Mouse (Mus musculus) heart, embryonic 11.5 days (tissue): Measurements from ENCODE around the gene Tbxa2r. TPM values are rescaled to one million over a fixed set of nuclear protein-coding genes. Genes with fewer than 3 reads are reported as not detected.

Source experiments
- ATAC-seq: fragments of 200-750 bp; cut with Nextera tagmentation; replicated peaks from 2 replicates; pipeline ENCODE4 v1.8.0; 2017; ENCODE audit warnings: moderate library complexity; ENCODE audit not compliant: insufficient number of reproducible peaks, low FRiP score, low TSS enrichment
- H3K27ac ChIP-seq: fragments of 300-500 bp; sonication (generic); 2 replicates; pipeline ENCODE4 v1.5.1; 2014; ENCODE audit warnings: mild to moderate bottlenecking, low read depth, low read length
- H3K27me3 ChIP-seq: fragments of 300-500 bp; sonication (generic); 2 replicates; pipeline ENCODE4 v1.6.1; 2014; ENCODE audit warnings: mild to moderate bottlenecking, low read length, mixed read lengths; ENCODE audit not compliant: control insufficient read depth, insufficient read depth
- H3K36me3 ChIP-seq: fragments of 300-500 bp; sonication (generic); 2 replicates; pipeline ENCODE4 v1.6.1; 2014; ENCODE audit warnings: mild to moderate bottlenecking, low read length, moderate library complexity, mixed read lengths; ENCODE audit not compliant: control insufficient read depth, insufficient read depth
- H3K4me1 ChIP-seq: fragments of 300-500 bp; sonication (generic); 2 replicates; pipeline ENCODE4 v1.6.1; 2014; ENCODE audit warnings: low read length; ENCODE audit not compliant: control insufficient read depth, insufficient read depth
- H3K4me2 ChIP-seq: fragments of 300-500 bp; sonication (generic); 2 replicates; pipeline ENCODE4 v1.6.1; 2014; ENCODE audit warnings: mild to moderate bottlenecking, moderate library complexity
- H3K4me3 ChIP-seq: fragments of 300-500 bp; sonication (generic); 2 replicates; pipeline ENCODE4 v1.5.1; 2014; ENCODE audit warnings: low read depth, low read length
- H3K9ac ChIP-seq: fragments of 300-500 bp; sonication (generic); 2 replicates; pipeline ENCODE4 v1.6.1; 2014; ENCODE audit warnings: mild to moderate bottlenecking, low read depth, low read length, moderate library complexity
- H3K9me3 ChIP-seq: fragments of 300-500 bp; sonication (generic); replicated peaks from 2 replicates; pipeline ENCODE4 v1.6.1; 2016; ENCODE audit warnings: low read length; ENCODE audit not compliant: control insufficient read depth
- WGBS: fragments of 180-500 bp; shearing (Covaris S2); extraction: QIAGEN DNeasy Blood & Tissue Kit; methylation state at CpG from one replicate; pipeline ENCODE4 v1.1.7; 2014; ENCODE audit not compliant: insufficient replicate concordance; 5-methylcytosine and 5-hydroxymethylcytosine counted together
- polyA plus RNA-seq: library from polyadenylated mRNA; unstranded; fragments of >200 nt; fragmentation: Nextera tagmentation; extraction: Ambion mirVana; gene quantifications from 2 replicates; pipeline ENCODE4 v1.2.1, GENCODE M21; 2014

Gene Tbxa2r
- polyA plus RNA-seq, 1 experiment from 2014 or later = 10.9 TPM

DNA sequence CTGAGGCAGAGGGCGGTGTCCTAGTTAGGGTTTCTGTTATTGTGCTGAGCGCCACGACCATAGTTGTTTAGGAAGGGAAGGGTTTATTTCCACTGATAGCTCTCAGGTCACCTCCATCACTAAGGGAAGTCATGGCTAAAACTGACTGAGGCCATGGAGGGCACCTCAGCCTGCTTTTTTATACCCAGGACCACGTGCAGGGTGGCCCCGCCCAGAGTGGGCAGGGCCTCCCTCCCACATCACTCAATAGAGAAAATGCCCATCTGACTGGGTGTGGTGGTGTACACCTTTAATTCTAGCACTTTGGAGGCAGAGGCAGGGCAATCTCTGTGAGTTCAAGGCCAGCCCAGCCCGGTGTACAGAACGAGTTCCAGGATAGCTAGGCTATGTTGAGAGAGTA, 14.3 kb upstream of the Tbxa2r start:
- Histone ChIP-seq H3K4me1 (peaks cover 20% of the 10 kb centered on the region), H3K9me3 (no peaks in the 10 kb centered on the region), H3K4me3 (no peak overlapping the region), H3K27ac (no peak overlapping the region), H3K36me3 (peaks cover 35% of the 10 kb centered on the region), H3K27me3 (no peaks in the 10 kb centered on the region), H3K9ac (no peak overlapping the region), H3K4me2 (no peak overlapping the region)
- WGBS = 81% methylated on average over 7 of the region's 7 CpGs
- no peak for ATAC-seq

DNA sequence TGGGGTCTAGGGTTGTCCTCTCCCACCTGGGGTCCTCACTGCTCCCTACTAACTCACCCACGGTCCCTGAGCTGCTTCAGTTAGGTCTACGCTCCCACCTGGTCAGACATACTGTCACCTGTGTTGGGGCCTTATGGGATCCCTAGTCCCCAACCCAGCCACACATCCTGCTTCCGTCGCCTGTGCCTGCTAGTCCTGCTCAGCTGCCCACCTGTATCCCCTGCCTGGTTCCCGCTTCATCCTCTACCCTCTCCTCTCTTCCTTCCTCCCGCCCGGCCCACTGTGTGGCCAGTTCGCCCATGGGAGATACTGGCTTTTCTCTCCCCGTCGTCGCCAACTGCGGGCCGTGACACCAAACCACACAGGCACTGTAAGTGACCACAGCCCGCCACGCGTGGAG, 12.9 kb upstream of the Tbxa2r start:
- H3K4me1 ChIP-seq = peaks cover 26% of the 10 kb centered on the region

DNA sequence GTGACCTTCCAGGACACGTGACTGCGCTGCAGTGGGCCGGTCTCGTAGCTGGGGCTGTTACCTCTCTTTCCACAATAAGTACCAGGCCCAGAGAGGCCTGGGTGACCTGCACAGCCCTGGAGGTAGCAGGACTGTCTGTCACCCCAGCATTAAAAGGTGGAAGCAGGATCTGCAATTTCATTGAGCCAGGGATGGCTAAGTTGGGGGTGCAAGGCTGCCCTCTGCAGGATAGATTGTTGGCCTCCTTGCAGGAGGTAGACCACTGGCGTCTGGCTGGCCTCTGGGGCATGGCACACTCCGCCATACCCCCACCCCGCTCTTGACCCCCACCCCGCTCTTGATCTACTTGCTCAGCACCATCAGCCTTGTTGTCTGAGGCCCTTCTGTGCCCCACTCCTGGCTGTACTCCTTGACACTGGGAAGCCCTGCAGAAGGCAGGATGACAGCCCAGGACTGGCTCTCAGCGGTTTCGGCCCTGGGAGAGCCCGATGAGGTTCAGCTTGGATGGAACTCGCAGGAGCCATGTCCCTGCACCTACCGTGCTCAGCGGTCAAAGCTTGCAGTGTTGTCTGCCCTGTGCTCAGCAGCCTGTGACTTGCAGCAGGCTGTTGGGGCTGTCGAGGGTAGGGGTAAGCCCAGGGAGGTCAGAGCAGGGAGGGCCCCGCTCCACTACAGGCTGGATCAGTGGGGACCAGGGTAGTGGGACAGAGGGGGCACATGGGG, 12.0 kb upstream of the Tbxa2r start:
- Histone ChIP-seq H3K4me3 (peak overlapping the region; percentile 28), H3K9ac (peak overlapping the region; percentile 66; the same call in 1 of the 2 replicates)
- 46% methylated on average over 16 of the region's 16 CpGs for WGBS

More for the DNA sequence above, 12.9 kb upstream of the Tbxa2r start:
- Histone ChIP-seq H3K4me2 (no peak overlapping the region), H3K27ac (no peak overlapping the region), H3K9me3 (no peaks in the 10 kb centered on the region), H3K27me3 (no peaks in the 10 kb centered on the region), H3K36me3 (peaks cover 29% of the 10 kb centered on the region), H3K9ac (no peak overlapping the region), H3K4me3 (no peak overlapping the region)
- WGBS = 89% methylated on average over 16 of the region's 16 CpGs
- no peak for ATAC-seq

DNA sequence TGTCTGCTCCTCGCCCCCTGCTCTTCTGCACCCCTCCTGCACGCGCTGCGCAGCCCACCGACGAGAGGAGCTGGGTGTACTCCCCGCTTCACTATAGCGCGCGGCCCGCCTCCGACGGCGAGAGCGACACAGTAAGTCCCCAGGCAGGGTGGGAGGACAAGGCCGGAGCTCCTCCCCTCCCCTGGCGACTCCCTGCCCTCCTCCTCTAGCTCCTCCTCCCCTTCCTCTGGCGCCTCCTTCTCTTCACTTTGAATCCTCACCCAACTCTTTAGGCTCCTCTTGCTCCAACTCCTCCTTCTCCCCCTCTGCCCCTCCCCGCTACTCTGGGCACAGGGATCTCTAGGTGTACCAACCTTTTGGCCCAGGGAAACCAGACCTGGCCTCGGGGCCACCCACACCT, 11.3 kb upstream of the Tbxa2r start:
- Histone ChIP-seq H3K27ac (no peak overlapping the region), H3K4me1 (peaks cover 34% of the 10 kb centered on the region), H3K4me3 (peak overlapping the region; percentile 28)

More for the DNA sequence above, 12.0 kb upstream of the Tbxa2r start:
- Histone ChIP-seq H3K36me3 (peaks cover 23% of the 10 kb centered on the region), H3K4me2 (peak overlapping the region; percentile 63), H3K4me1 (peaks cover 26% of the 10 kb centered on the region), H3K27me3 (no peaks in the 10 kb centered on the region), H3K27ac (no peak overlapping the region), H3K9me3 (no peaks in the 10 kb centered on the region)
- no peak for ATAC-seq

DNA sequence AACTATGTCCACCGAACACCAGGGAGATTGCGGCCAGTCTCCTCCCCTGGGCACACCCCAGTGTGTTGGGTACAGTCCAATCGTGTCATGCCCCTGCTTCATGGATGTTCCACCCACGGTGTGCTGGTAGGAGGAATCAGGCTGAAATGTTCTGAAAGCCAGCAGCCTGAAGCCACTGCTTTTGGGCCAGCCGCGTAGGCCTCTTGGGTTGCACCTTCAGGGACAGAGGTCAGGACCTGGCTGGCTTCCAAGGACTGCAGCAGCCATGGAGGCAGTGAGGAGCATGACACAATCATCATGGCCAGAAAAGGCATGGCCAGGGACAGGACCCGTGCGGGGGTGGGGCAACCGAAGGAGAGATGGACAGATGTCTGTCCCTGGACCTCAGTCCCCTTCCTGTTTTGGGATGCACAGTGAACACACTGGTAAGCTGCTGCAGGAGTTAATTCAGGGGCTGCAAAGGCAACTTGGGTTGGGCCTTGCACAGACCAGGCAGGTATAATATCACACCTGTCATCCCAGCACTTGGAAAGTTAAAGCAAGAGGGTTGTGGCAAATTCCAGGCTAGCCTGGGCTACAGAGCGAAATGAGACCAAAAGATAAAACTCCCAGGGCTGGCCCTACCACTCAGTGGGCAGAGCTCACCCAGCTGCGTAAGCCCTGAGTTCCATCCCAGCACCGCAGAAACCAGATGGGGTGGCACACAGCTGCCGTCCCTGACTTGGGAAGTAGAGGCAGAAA, 9.8 kb upstream of the Tbxa2r start:
- 87% methylated on average over 13 of the region's 13 CpGs for WGBS
- Histone ChIP-seq H3K27ac (no peak overlapping the region), H3K9ac (peak overlapping the region; percentile 72; the same call in 1 of the 2 replicates), H3K4me2 (peak overlapping the region; percentile 87), H3K9me3 (no peaks in the 10 kb centered on the region), H3K4me3 (no peak overlapping the region), H3K36me3 (peaks cover 25% of the 10 kb centered on the region), H3K27me3 (no peaks in the 10 kb centered on the region), H3K4me1 (peaks cover 37% of the 10 kb centered on the region)
- no peak for ATAC-seq

More for the DNA sequence above, 11.3 kb upstream of the Tbxa2r start:
- Histone ChIP-seq H3K27me3 (no peaks in the 10 kb centered on the region), H3K36me3 (peaks cover 19% of the 10 kb centered on the region), H3K9me3 (no peaks in the 10 kb centered on the region), H3K4me2 (peak overlapping the region; percentile 63), H3K9ac (peak overlapping the region; percentile 66)
- ATAC-seq = no peak
- WGBS = 8% methylated on average over 20 of the region's 20 CpGs

DNA sequence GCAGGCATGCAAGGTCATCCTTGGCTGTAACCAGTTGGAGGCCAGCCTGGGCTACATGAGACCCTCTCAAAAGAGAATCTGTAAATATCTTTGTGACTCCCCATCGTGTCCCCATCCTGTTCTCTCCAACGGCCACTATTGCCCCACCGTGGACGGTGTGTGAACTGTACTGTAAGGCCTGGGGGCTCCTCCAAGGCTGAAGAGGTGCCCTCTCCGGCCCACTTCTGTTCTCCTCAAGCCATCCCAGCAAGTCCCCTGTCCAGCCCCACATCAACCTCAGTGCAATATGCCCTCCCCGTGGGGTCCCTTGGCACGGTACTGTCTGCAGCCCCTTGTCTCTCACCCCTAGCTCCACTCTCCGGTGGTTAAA, 9.2 kb upstream of the Tbxa2r start:
- H3K36me3 ChIP-seq = peaks cover 25% of the 10 kb centered on the region
- H3K27me3 ChIP-seq = no peaks in the 10 kb centered on the region
- peak overlapping the region; percentile 85; the same call in 1 of the 2 replicates for H3K27ac ChIP-seq
- peak overlapping the region; percentile 87 for H3K4me2 ChIP-seq
- WGBS = 43% methylated on average over 8 of the region's 8 CpGs
- peak overlapping the region; percentile 72; the same call in 1 of the 2 replicates for H3K9ac ChIP-seq
- no peaks in the 10 kb centered on the region for H3K9me3 ChIP-seq
- ATAC-seq = no peak
- H3K4me1 ChIP-seq = peaks cover 37% of the 10 kb centered on the region
- peak overlapping the region; percentile 96 for H3K4me3 ChIP-seq

DNA sequence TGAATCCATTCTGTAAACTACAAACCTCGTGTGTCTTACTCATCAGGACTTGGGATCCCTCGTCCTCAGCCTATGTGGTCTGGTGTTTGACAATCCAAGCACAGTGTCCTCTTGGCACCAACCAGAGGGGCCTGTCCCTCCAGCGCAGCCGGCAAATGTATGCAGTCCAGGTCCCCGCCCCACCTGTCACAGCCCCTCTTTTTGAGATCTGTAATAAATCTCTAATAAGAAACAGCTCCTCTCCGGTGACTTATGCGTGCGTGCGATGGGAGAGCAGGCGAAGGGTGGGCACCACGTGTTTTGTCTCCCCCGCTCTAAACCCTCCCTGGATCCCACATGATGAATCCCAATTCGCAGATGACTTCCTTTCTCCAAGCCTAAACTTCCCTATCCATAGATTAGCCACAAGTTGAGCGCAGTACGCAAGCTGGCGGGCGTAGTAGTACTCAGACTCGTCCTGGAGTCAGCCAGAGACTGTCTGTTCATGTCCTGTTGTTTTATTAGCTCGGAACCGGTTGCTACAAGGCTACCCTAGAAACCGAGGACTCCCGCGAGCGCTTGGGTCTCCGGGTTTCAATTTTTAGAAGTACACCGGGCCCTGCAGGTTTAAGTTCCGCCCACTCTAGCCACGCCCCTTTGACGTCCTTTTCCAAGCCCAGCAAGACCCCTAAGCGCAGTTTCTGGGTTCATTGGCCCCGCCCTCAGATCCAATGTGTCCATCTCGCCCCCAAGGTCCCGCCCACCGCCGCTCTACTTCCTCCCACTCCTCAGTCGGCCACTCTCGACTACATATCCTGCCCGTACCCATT, 8.6 kb upstream of the Tbxa2r start:
- WGBS = 2% methylated on average over 38 of the region's 38 CpGs
- Histone ChIP-seq H3K4me1 (peaks cover 37% of the 10 kb centered on the region), H3K27me3 (no peaks in the 10 kb centered on the region), H3K27ac (peak overlapping the region; percentile 85), H3K36me3 (peaks cover 31% of the 10 kb centered on the region), H3K4me2 (peak overlapping the region; percentile 87), H3K9ac (peak overlapping the region; percentile 72), H3K9me3 (no peaks in the 10 kb centered on the region), H3K4me3 (peak overlapping the region; percentile 96)
- ATAC-seq = no peak

DNA sequence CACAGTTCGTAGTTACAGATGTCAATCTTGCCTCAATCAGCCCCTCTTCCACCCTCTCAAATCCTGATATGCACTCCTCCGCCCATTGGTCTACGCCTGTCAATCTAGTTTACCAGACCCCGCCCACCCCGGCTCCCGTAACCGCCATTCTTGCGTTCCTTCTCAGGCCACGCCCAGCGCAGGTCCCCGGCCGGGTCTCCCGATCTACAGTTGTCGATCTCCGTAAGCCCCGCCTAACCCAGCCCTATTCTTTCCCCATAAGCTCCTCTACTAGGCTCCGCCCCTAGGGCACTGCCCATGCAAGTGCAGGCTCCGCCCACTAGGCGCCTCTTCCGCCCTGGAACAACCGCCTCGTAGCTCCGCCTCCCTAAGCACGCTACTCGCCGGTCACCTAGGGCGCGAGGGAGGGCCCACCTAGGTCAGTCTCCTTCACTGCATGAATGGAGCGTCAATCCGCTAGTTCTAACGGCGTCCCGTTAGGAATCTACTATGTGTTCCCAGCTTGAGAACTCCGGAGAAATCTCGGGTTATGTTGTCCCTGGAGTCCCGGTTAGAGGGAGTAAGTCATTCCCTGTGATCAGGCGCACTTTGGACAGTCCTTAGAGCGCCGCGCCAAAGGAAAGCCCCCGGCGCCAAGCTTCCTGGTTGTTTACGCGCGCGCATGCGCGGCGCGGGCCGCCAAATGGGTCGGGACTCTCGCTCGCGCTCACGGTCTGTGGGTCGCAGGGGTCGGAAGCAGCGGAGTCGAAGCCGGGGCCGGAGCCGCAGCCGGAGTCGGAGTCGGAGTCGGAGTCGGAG, 7.8 kb upstream of the Tbxa2r start, which contains the start of gene Cactin:
Gene Cactin, plus strand, starts transcription at position 554 of the 798 bp plus-strand sequence.
- H3K9me3 ChIP-seq = no peaks in the 10 kb centered on the region
- H3K9ac ChIP-seq = peak within 1 kb of the TSS; percentile 88
- ATAC-seq = peak; percentile 90
- H3K4me2 ChIP-seq = peak within 1 kb of the TSS; percentile 87
- under 1% methylated on average over 68 of the region's 68 CpGs for WGBS
- peaks cover 37% of the 10 kb centered on the region for H3K4me1 ChIP-seq
- peaks cover 37% of the 10 kb centered on the region for H3K36me3 ChIP-seq
- peak within 1 kb of the TSS; percentile 85 for H3K27ac ChIP-seq
- H3K27me3 ChIP-seq = no peaks in the 10 kb centered on the region
- peak within 1 kb of the TSS; percentile 96 for H3K4me3 ChIP-seq
